In genomic region chr7:129802168-129802567, GRCm38 (mm10) we compare ENCODE assay signal across 18 mouse cellular contexts.
DNase-seq lines count a peak whose midpoint lies in the region; ATAC-seq and TF ChIP-seq lines count a peak whose summit lies in the region.
"Had no signal": no experiment of that assay in that cellular context is flagged by ENCODE, and none has a peak within 500 bp of the region (broad histone marks: within the 10 kb centered on the region; RNA-seq: fewer than 3 reads in every experiment).

No protein-coding gene starts in this region.

- H3K4me1 ChIP-seq in forebrain, embryonic 13.5 days = peaks cover 29% of the 10 kb centered on the region
- 0 out of 2 replicates have a peak, but pooled peaks cover 5% of the 10 kb centered on the region for H3K4me1 ChIP-seq in forebrain, postnatal 0 days (ENCODE audit: insufficient read depth)
- 0 out of 2 replicates have a peak, but pooled peaks cover 4% of the 10 kb centered on the region for H3K4me1 ChIP-seq in hindbrain, postnatal 0 days (ENCODE audit: insufficient read depth, low read length)
- peaks cover 18% of the 10 kb centered on the region for H3K4me1 ChIP-seq in hindbrain, embryonic 12.5 days
- peaks cover 51% of the 10 kb centered on the region for H3K4me1 ChIP-seq in lung, embryonic 15.5 days
- peaks cover 19% of the 10 kb centered on the region for H3K4me1 ChIP-seq in limb, embryonic 15.5 days

- no peak overlapping the region for H3K9ac ChIP-seq in forebrain, embryonic 13.5 days
- H3K9ac ChIP-seq in forebrain, postnatal 0 days = no peak overlapping the region
- H3K9ac ChIP-seq in hindbrain, postnatal 0 days (replicated peaks; ENCODE audit: low read length) = no peak overlapping the region
- H3K9ac ChIP-seq in hindbrain, embryonic 12.5 days = no peak overlapping the region
- no peak overlapping the region for H3K9ac ChIP-seq in lung, embryonic 15.5 days
- no peak overlapping the region for H3K9ac ChIP-seq in limb, embryonic 15.5 days
- H3K9ac ChIP-seq: liver, embryonic 14.5 days; midbrain, embryonic 15.5 days had no signal

- no peak for TF ChIP-seq CTCF in forebrain, postnatal 0 days (IDR thresholded peaks at IDR 0.05; ENCODE audit: low read depth)
- TF ChIP-seq CTCF in hindbrain, postnatal 0 days (IDR thresholded peaks at IDR 0.05; ENCODE audit: low read depth) = no peak

- H3K4me2 ChIP-seq in forebrain, embryonic 13.5 days = 0 out of 2 replicates have a peak overlapping the region, but pooled peaks have one; percentile 15
- H3K4me2 ChIP-seq in forebrain, postnatal 0 days (ENCODE audit: low read depth) = no peak overlapping the region
- H3K4me2 ChIP-seq in hindbrain, postnatal 0 days (ENCODE audit: low read depth, low read length) = no peak overlapping the region
- no peak overlapping the region for H3K4me2 ChIP-seq in hindbrain, embryonic 12.5 days (replicated peaks)
- no peak overlapping the region for H3K4me2 ChIP-seq in lung, embryonic 15.5 days
- no peak overlapping the region for H3K4me2 ChIP-seq in limb, embryonic 15.5 days
- H3K4me2 ChIP-seq: midbrain, embryonic 15.5 days had no signal

- H3K9me3 ChIP-seq in forebrain, embryonic 13.5 days (replicated peaks) = no peaks in the 10 kb centered on the region
- H3K9me3 ChIP-seq in forebrain, postnatal 0 days (ENCODE audit: low read length) = no peaks in the 10 kb centered on the region
- no peaks in the 10 kb centered on the region for H3K9me3 ChIP-seq in hindbrain, postnatal 0 days (ENCODE audit: low read length)
- no peaks in the 10 kb centered on the region for H3K9me3 ChIP-seq in hindbrain, embryonic 12.5 days (replicated peaks)
- H3K9me3 ChIP-seq in lung, embryonic 15.5 days = no peaks in the 10 kb centered on the region
- no peaks in the 10 kb centered on the region for H3K9me3 ChIP-seq in limb, embryonic 15.5 days
- H3K9me3 ChIP-seq: midbrain, embryonic 15.5 days had no signal

- H3K36me3 ChIP-seq in forebrain, embryonic 13.5 days (ENCODE audit: poor library complexity, severe bottlenecking) = no peaks in the 10 kb centered on the region
- H3K36me3 ChIP-seq in forebrain, postnatal 0 days (ENCODE audit: insufficient read depth) = no peaks in the 10 kb centered on the region
- H3K36me3 ChIP-seq in hindbrain, postnatal 0 days (ENCODE audit: insufficient read depth, low read length) = no peaks in the 10 kb centered on the region
- H3K36me3 ChIP-seq in hindbrain, embryonic 12.5 days = no peaks in the 10 kb centered on the region
- no peaks in the 10 kb centered on the region for H3K36me3 ChIP-seq in lung, embryonic 15.5 days
- H3K36me3 ChIP-seq in limb, embryonic 15.5 days = no peaks in the 10 kb centered on the region
- H3K36me3 ChIP-seq: midbrain, embryonic 15.5 days had no signal

- DNase-seq in forebrain, postnatal 0 days = no peak
- peak; percentile 12 for DNase-seq in hindbrain, postnatal 0 days (ENCODE audit: low spot score)
- DNase-seq in lung, postnatal 10 days = no peak
- no peak for DNase-seq in Muller cell, postnatal 12 days (ENCODE audit: inconsistent ontology term)
- DNase-seq: cerebellum, adult 18-20 months; cerebellum, postnatal 36 days; gastrocnemius, postnatal 10 days; kidney, adult 18-20 months; thymus, postnatal 4 days had no signal

- 36% methylated on average over 6 of the region's 6 CpGs for WGBS in forebrain, embryonic 13.5 days
- WGBS in forebrain, postnatal 0 days = 26% methylated on average over 6 of the region's 6 CpGs
- WGBS in hindbrain, postnatal 0 days = 35% methylated on average over 6 of the region's 6 CpGs
- 63% methylated on average over 6 of the region's 6 CpGs for WGBS in hindbrain, embryonic 12.5 days
- 60% methylated on average over 6 of the region's 6 CpGs for WGBS in lung, embryonic 15.5 days
- WGBS in limb, embryonic 15.5 days = 60% methylated on average over 6 of the region's 6 CpGs

- H3K4me3 ChIP-seq in forebrain, embryonic 13.5 days = no peak overlapping the region
- no peak overlapping the region for H3K4me3 ChIP-seq in forebrain, postnatal 0 days (ENCODE audit: low read depth, low read length)
- no peak overlapping the region for H3K4me3 ChIP-seq in hindbrain, postnatal 0 days (ENCODE audit: low read length)
- H3K4me3 ChIP-seq in hindbrain, embryonic 12.5 days = no peak overlapping the region
- H3K4me3 ChIP-seq in lung, embryonic 15.5 days = no peak overlapping the region
- H3K4me3 ChIP-seq in limb, embryonic 15.5 days = no peak overlapping the region
- H3K4me3 ChIP-seq: erythroblast, embryonic 14.5 days; midbrain, embryonic 15.5 days; myocyte had no signal

- no peak overlapping the region for H3K27ac ChIP-seq in forebrain, embryonic 13.5 days
- H3K27ac ChIP-seq in forebrain, postnatal 0 days (ENCODE audit: low read depth, low read length) = no peak overlapping the region
- no peak overlapping the region for H3K27ac ChIP-seq in hindbrain, postnatal 0 days
- no peak overlapping the region for H3K27ac ChIP-seq in hindbrain, embryonic 12.5 days
- peak overlapping the region; percentile 74; the same call in 1 of the 2 replicates for H3K27ac ChIP-seq in lung, embryonic 15.5 days
- H3K27ac ChIP-seq in limb, embryonic 15.5 days = peak overlapping the region; percentile 22; the same call in 1 of the 2 replicates
- H3K27ac ChIP-seq: liver, embryonic 14.5 days; midbrain, embryonic 15.5 days had no signal

- ATAC-seq in forebrain, embryonic 13.5 days = no peak
- ATAC-seq in forebrain, postnatal 0 days = no peak
- ATAC-seq in hindbrain, postnatal 0 days = no peak
- no peak for ATAC-seq in hindbrain, embryonic 12.5 days (ENCODE audit: low FRiP score)
- no peak for ATAC-seq in lung, embryonic 15.5 days (ENCODE audit: borderline replicate concordance, extremely low read depth, low FRiP score, low TSS enrichment)
- no peak for ATAC-seq in limb, embryonic 15.5 days (ENCODE audit: insufficient number of reproducible peaks, low FRiP score, low TSS enrichment, low read depth)
- ATAC-seq: lung, postnatal 0 days had no signal

- 0 out of 2 replicates have a peak, but pooled peaks cover 3% of the 10 kb centered on the region for H3K27me3 ChIP-seq in forebrain, embryonic 13.5 days
- H3K27me3 ChIP-seq in forebrain, postnatal 0 days (ENCODE audit: insufficient read depth, low read length) = no peaks in the 10 kb centered on the region
- no peaks in the 10 kb centered on the region for H3K27me3 ChIP-seq in hindbrain, postnatal 0 days (ENCODE audit: insufficient read depth, low read length)
- peaks cover 8% of the 10 kb centered on the region; the same call in 1 of the 2 replicates for H3K27me3 ChIP-seq in hindbrain, embryonic 12.5 days
- no peaks in the 10 kb centered on the region for H3K27me3 ChIP-seq in lung, embryonic 15.5 days
- H3K27me3 ChIP-seq in limb, embryonic 15.5 days = no peaks in the 10 kb centered on the region

Comparison
In these comparisons a context has a peak if more than half of its experiments do, and no peak if none do; other contexts are left out.
1. H3K27ac ChIP-seq: peak in lung, embryonic 15.5 days (single experiment) and limb, embryonic 15.5 days (single experiment); none in forebrain, embryonic 13.5 days (single experiment), forebrain, postnatal 0 days (single experiment), hindbrain, postnatal 0 days (single experiment) and hindbrain, embryonic 12.5 days (single experiment).